Mouse (Mus musculus) hindbrain, embryonic 16.5 days (tissue): ENCODE measurements around the gene Daam1. TPM values are rescaled to one million over a fixed set of nuclear protein-coding genes. Genes with fewer than 3 reads are reported as not detected.

Experiments
- ATAC-seq: fragments of 200-750 bp; cut with Nextera tagmentation; 2 replicates; pipeline ENCODE4 v1.8.0; 2017; ENCODE audit warnings: moderate TSS enrichment, moderate library complexity
- H3K27ac ChIP-seq: fragments of 300-500 bp; sonication (generic); 2 replicates; pipeline ENCODE4 v1.5.1; 2014; ENCODE audit warnings: low read depth, mild to moderate bottlenecking, control low read depth, low read length, moderate library complexity
- H3K27me3 ChIP-seq: fragments of 300-500 bp; sonication (generic); replicated peaks from 2 replicates; pipeline ENCODE4 v1.6.1; 2014; ENCODE audit warnings: low read length; ENCODE audit not compliant: control insufficient read depth, insufficient read depth
- H3K36me3 ChIP-seq: fragments of 300-500 bp; sonication (generic); 2 replicates; pipeline ENCODE4 v1.6.1; 2014; ENCODE audit warnings: mild to moderate bottlenecking, low read length, moderate library complexity, mixed read lengths; ENCODE audit not compliant: control insufficient read depth, insufficient read depth
- H3K4me1 ChIP-seq: fragments of 300-500 bp; sonication (generic); 2 replicates; pipeline ENCODE4 v1.6.1; 2014; ENCODE audit warnings: low read depth, low read length; ENCODE audit not compliant: control insufficient read depth, insufficient read depth
- H3K4me2 ChIP-seq: fragments of 300-500 bp; sonication (generic); 2 replicates; pipeline ENCODE4 v1.6.1; 2014; ENCODE audit warnings: mild to moderate bottlenecking, low read length, control low read depth, moderate library complexity
- H3K4me3 ChIP-seq: fragments of 300-500 bp; sonication (generic); 2 replicates; pipeline ENCODE4 v1.5.1; 2014; ENCODE audit warnings: mild to moderate bottlenecking, low read length, control low read depth, moderate library complexity
- H3K9ac ChIP-seq: fragments of 300-500 bp; sonication (generic); 2 replicates; pipeline ENCODE4 v1.6.1; 2014; ENCODE audit warnings: low read depth, mild to moderate bottlenecking, control low read depth, low read length, moderate library complexity
- H3K9me3 ChIP-seq: fragments of 300-500 bp; sonication (generic); 2 replicates; pipeline ENCODE4 v1.6.1; 2014; ENCODE audit warnings: mild to moderate bottlenecking, low read length, moderate library complexity; ENCODE audit not compliant: control insufficient read depth
- WGBS: fragments of 180-500 bp; shearing (Covaris S2); extraction: QIAGEN DNeasy Blood & Tissue Kit; methylation state at CpG from one replicate; pipeline ENCODE4 v1.1.7; 2014; 5-methylcytosine and 5-hydroxymethylcytosine counted together
- polyA plus RNA-seq: library from polyadenylated mRNA; unstranded; fragments of >200 nt; fragmentation: Nextera tagmentation; extraction: Ambion mirVana; gene quantifications from 2 replicates; pipeline ENCODE4 v1.2.1, GENCODE M21; 2015

Daam1 gene
- polyA plus RNA-seq, 1 experiment from 2014 or later: 26.6 TPM

- Histone ChIP-seq H3K4me1 (no peaks in the 10 kb centered on the region), H3K36me3 (peaks cover 7% of the 10 kb centered on the region), H3K4me3 (no peak overlapping the region), H3K9me3 (no peaks in the 10 kb centered on the region), H3K27ac (no peak overlapping the region), H3K9ac (no peak overlapping the region), H3K4me2 (no peak overlapping the region), H3K27me3 (no peaks in the 10 kb centered on the region)
- 67% methylated on average over 12 of the region's 12 CpGs for WGBS
- no peak for ATAC-seq
These were observed 139.2 kb downstream of the Daam1 start for GRCm38 (mm10) chr12:71969941-71970629.

- Histone ChIP-seq H3K4me2 (no peak overlapping the region), H3K27ac (no peak overlapping the region), H3K9me3 (no peaks in the 10 kb centered on the region), H3K4me1 (peaks cover 2% of the 10 kb centered on the region; the same call in 1 of the 2 replicates), H3K4me3 (no peak overlapping the region), H3K36me3 (peaks cover 11% of the 10 kb centered on the region), H3K27me3 (no peaks in the 10 kb centered on the region), H3K9ac (no peak overlapping the region)
- 85% methylated on average over 9 of the region's 9 CpGs for WGBS
- ATAC-seq: no peak
These were observed 140.1 kb downstream of the Daam1 start for GRCm38 (mm10) chr12:71970791-71971654.

GRCm38 (mm10) chr12:71972126-71972525, 141.2 kb downstream of the Daam1 start:
- no peak overlapping the region for H3K27ac ChIP-seq
- no peak overlapping the region for H3K4me2 ChIP-seq
- H3K27me3 ChIP-seq: no peaks in the 10 kb centered on the region
- no peak overlapping the region for H3K9ac ChIP-seq
- peaks cover 20% of the 10 kb centered on the region for H3K36me3 ChIP-seq
- H3K4me3 ChIP-seq: no peak overlapping the region
- WGBS: 85% methylated on average over 5 of the region's 5 CpGs
- H3K4me1 ChIP-seq: peaks cover 6% of the 10 kb centered on the region; the same call in 1 of the 2 replicates
- no peak for ATAC-seq
- no peaks in the 10 kb centered on the region for H3K9me3 ChIP-seq

- H3K4me2 ChIP-seq: no peak overlapping the region
- 88% methylated on average over 12 of the region's 12 CpGs for WGBS
- H3K9ac ChIP-seq: no peak overlapping the region
- ATAC-seq: no peak
- H3K27ac ChIP-seq: no peak overlapping the region
- H3K4me3 ChIP-seq: no peak overlapping the region
- H3K4me1 ChIP-seq: peaks cover 6% of the 10 kb centered on the region; the same call in 1 of the 2 replicates
- no peaks in the 10 kb centered on the region for H3K9me3 ChIP-seq
- no peaks in the 10 kb centered on the region for H3K27me3 ChIP-seq
- H3K36me3 ChIP-seq: peaks cover 22% of the 10 kb centered on the region
These were observed 141.9 kb downstream of the Daam1 start for GRCm38 (mm10) chr12:71972619-71973266.

DNA sequence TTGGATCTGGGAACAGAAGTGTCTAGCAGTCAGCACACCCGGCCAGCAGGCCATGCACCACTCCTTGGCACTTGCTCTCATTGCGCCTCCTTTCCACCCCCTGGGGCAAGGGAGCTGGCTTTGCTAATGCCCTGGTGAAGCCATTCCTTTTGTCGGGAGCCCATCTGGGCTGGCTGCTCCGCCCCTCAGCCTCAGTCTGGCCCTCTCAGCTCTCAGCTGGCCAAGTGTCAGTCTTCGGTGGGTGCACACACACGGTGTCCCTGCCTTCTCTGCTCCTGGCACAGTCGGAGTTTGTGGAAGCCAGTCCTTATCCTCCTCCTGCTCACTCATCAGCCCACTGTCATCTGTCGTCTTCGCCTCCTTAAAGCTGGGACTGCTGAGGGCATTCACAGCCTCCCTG, 142.7 kb downstream of the Daam1 start:
- 49% methylated on average over 9 of the region's 9 CpGs for WGBS
- Histone ChIP-seq H3K27ac (no peak overlapping the region), H3K9me3 (no peaks in the 10 kb centered on the region), H3K4me2 (no peak overlapping the region), H3K36me3 (peaks cover 24% of the 10 kb centered on the region), H3K4me3 (no peak overlapping the region), H3K4me1 (peaks cover 6% of the 10 kb centered on the region; the same call in 1 of the 2 replicates), H3K9ac (no peak overlapping the region), H3K27me3 (no peaks in the 10 kb centered on the region)
- no peak for ATAC-seq

DNA sequence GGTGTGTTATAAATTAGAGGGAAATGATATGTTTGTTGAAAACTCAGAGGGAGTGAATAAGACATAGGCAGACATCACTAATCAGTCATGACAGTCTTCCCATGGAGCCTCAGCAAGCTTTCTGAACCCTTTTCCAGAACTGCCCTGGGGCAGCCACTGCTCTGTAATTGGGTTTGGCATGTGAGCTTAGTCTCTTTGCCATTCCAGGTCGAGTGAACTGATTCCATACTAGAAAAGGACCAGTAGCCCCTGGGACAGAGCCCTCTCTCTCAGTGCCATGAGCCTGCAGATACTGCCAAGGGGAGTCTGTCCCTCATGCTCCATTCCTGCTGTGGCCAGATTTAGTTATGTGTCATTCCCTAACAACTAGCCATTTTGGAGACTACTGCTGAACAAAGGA, 144.7 kb downstream of the Daam1 start:
- peaks cover 6% of the 10 kb centered on the region; the same call in 1 of the 2 replicates for H3K4me1 ChIP-seq
- H3K4me2 ChIP-seq: no peak overlapping the region
- 77% methylated on average over 1 of the region's 1 CpGs for WGBS
- H3K27me3 ChIP-seq: no peaks in the 10 kb centered on the region
- no peak for ATAC-seq
- no peak overlapping the region for H3K9ac ChIP-seq
- H3K9me3 ChIP-seq: no peaks in the 10 kb centered on the region
- H3K4me3 ChIP-seq: no peak overlapping the region
- no peak overlapping the region for H3K27ac ChIP-seq
- H3K36me3 ChIP-seq: peaks cover 28% of the 10 kb centered on the region

GRCm38 (mm10) chr12:71976361-71976960, 145.6 kb downstream of the Daam1 start:
- no peaks in the 10 kb centered on the region for H3K27me3 ChIP-seq
- no peak overlapping the region for H3K4me3 ChIP-seq
- H3K9me3 ChIP-seq: no peaks in the 10 kb centered on the region
- peaks cover 28% of the 10 kb centered on the region for H3K36me3 ChIP-seq
- H3K4me1 ChIP-seq: peaks cover 6% of the 10 kb centered on the region; the same call in 1 of the 2 replicates
- 54% methylated on average over 7 of the region's 7 CpGs for WGBS
- H3K27ac ChIP-seq: peak overlapping the region; percentile 27; the same call in 1 of the 2 replicates
- ATAC-seq: peak; percentile 56
- H3K9ac ChIP-seq: no peak overlapping the region
- no peak overlapping the region for H3K4me2 ChIP-seq

- no peak for ATAC-seq
- H3K4me1 ChIP-seq: peaks cover 6% of the 10 kb centered on the region; the same call in 1 of the 2 replicates
- WGBS: 89% methylated on average over 7 of the region's 7 CpGs
- H3K4me3 ChIP-seq: no peak overlapping the region
- no peaks in the 10 kb centered on the region for H3K9me3 ChIP-seq
- peaks cover 24% of the 10 kb centered on the region for H3K36me3 ChIP-seq
- H3K4me2 ChIP-seq: no peak overlapping the region
- no peaks in the 10 kb centered on the region for H3K27me3 ChIP-seq
- H3K27ac ChIP-seq: no peak overlapping the region
- no peak overlapping the region for H3K9ac ChIP-seq
These were observed 146.5 kb downstream of the Daam1 start for GRCm38 (mm10) chr12:71977364-71977763.
